Mouse (Mus musculus) olfactory bulb, adult 2 months (tissue): ENCODE results near the gene Hist1h2bp. TPM values are rescaled to one million over a fixed set of nuclear protein-coding genes. Genes with fewer than 3 reads are reported as not detected.
"Not testable (repeated sequence)": the region's sequence is repeated elsewhere in the genome, so short reads cannot be mapped to it uniquely, and the experiment has no call there.

ENCODE experiments used
- H3K27ac ChIP-seq: fragments of 200-500 bp; 2 replicates; pipeline ENCODE4 v1.5.1; 2012; ENCODE audit warnings: low read depth, low read length; ENCODE audit not compliant: insufficient read depth
- H3K4me1 ChIP-seq: fragments of 200-500 bp; 2 replicates; pipeline ENCODE4 v1.6.1; 2012; ENCODE audit warnings: low read length; ENCODE audit not compliant: control insufficient read depth, insufficient read depth
- H3K4me3 ChIP-seq: fragments of 200-500 bp; 2 replicates; pipeline ENCODE4 v1.5.1; 2012; ENCODE audit warnings: mild to moderate bottlenecking, low read depth, low read length, moderate library complexity; ENCODE audit not compliant: insufficient read depth
- CTCF ChIP-seq: fragments of 200-500 bp; IDR thresholded peaks from 2 replicates; pipeline ENCODE4 v1.5.1; 2012; ENCODE audit warnings: low read depth, mild to moderate bottlenecking, low read length, moderate library complexity; ENCODE audit not compliant: insufficient read depth
- POLR2A ChIP-seq: fragments of 200-500 bp; IDR thresholded peaks from 2 replicates; pipeline ENCODE4 v1.6.1; 2012; ENCODE audit warnings: mild to moderate bottlenecking, low read depth, low read length, moderate library complexity; ENCODE audit not compliant: insufficient read depth
- WGBS: fragments of 180-500 bp; shearing (Covaris S2); methylation state at CpG from one replicate; pipeline ENCODE4 v1.1.7; 2018; 5-methylcytosine and 5-hydroxymethylcytosine counted together
- polyA plus RNA-seq: library from polyadenylated mRNA; stranded (reverse); fragments of >200 nt; gene quantifications from 2 replicates; pipeline ENCODE4 v1.2.4, GENCODE M21; 2012; ENCODE audit warnings: low replicate concordance; ENCODE audit not compliant: missing spikeins, insufficient read depth, insufficient read length

Gene Hist1h2bp
- polyA plus RNA-seq, 1 experiment = not detected

DNA sequence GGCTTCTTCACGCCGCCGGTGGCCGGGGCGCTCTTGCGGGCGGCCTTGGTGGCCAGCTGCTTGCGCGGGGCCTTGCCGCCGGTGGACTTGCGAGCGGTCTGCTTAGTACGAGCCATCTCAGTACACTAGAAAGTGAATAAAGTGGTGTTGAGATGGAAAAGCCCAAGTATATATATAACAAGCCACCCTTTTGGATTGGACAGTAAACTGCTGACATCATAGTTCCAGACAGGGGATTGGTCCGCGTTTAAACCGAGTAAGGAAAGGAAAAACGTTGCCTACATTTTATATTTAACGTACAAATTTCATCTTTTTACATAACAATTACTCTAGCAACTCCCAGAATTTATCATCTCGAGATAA lies 4.0 kb upstream of the Hist1h2bp start, which contains the start of gene Hist1h3i:
TSS of gene Hist1h3i (minus strand) at position 116 of the 363 bp plus-strand sequence.
- WGBS = 0% methylated on average over 17 of the region's 20 CpGs
- Histone ChIP-seq H3K4me1 (no peaks in the 10 kb centered on the region; the same call in 1 of the 2 replicates), H3K27ac (peak within 1 kb of the TSS; percentile 70; the same call in 1 of the 2 replicates), H3K4me3 (peak within 1 kb of the TSS; percentile 59)
- no peak for TF ChIP-seq CTCF
- no peak for TF ChIP-seq POLR2A

DNA sequence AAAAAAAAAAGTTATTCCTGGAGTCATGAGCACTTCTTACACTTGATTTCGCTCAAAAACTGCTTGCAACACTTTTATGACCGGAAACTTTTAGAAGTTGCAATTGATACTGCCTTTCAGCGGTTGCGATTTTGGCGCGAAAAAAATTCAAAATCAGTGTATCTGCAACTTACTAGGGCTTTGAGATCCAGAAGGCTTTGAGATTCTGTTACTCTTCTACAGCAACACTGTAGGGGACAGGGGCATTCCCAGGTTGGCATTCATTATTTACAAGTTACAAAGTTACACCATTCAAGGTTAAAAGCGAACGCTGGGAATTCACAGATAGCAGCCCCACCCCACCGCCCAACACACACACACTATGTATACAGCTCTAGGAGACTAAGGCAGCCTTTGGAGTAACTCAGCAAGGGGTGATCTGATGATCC lies 3.5 kb upstream of the Hist1h2bp start:
- no peaks in the 10 kb centered on the region; the same call in 1 of the 2 replicates for H3K4me1 ChIP-seq
- no peak for TF ChIP-seq CTCF
- no peak for TF ChIP-seq POLR2A
- under 1% methylated on average over 9 of the region's 9 CpGs for WGBS
- no peak overlapping the region for H3K27ac ChIP-seq
- no peak overlapping the region for H3K4me3 ChIP-seq

DNA sequence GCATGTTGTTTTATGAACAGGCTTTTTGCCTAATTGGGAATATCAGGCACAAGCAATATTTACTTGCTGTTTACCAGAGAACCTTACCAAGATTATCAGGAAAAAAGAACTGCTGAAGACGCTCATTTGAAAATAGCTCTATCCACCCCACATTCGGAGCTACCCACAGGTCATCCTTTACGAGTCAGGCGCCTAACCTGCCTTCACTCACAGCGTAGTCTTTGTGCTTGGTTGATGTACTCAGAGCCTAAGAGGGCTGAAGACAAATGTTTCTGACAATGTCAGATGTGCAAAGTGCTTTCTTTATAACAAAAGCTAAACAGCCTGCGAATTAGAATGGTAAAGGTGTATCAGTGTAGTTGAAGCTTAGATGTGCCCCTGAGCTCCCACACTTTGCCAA lies 3.0 kb upstream of the Hist1h2bp start:
- TF ChIP-seq CTCF (no peak), POLR2A (no peak)
- WGBS = 32% methylated on average over 6 of the region's 6 CpGs
- Histone ChIP-seq H3K4me1 (no peaks in the 10 kb centered on the region; the same call in 1 of the 2 replicates), H3K4me3 (no peak overlapping the region), H3K27ac (no peak overlapping the region)

DNA sequence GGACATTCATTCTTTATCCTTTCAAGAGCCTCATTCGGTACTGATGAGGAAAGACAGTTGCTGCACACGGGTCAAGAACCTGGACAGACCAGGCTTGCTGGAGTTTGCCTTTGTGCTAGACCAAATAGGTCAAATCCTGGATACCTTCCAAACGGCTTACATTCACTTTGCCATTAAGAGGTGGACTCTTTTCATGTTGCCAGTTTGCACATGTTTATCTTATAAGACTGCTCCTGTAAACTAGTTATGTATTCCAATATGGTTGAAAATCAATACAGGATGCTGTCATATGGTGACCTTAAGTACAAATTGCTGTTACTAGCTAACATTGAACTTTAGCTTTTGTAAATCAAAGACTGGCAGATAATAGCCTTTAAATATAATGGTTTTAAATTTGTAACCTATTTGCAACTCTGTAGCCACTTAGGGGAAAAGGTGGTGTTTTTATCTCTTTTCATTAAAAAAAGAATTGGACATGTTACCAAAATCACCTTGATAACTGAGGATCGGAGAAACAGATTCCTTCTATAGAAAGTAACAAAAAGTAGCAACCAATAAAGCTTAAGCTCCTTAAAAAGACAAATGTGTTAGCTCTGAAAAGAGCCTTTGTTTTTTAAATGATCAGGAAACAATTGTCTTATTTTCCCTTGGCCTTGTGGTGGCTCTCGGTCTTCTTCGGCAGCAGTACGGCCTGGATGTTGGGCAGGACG lies 917 bp upstream of the Hist1h2bp start:
- WGBS = 7% methylated on average over 8 of the region's 8 CpGs
- no peak for TF ChIP-seq CTCF
- no peak for TF ChIP-seq POLR2A
- H3K4me3 ChIP-seq = peak overlapping the region; percentile 43

DNA sequence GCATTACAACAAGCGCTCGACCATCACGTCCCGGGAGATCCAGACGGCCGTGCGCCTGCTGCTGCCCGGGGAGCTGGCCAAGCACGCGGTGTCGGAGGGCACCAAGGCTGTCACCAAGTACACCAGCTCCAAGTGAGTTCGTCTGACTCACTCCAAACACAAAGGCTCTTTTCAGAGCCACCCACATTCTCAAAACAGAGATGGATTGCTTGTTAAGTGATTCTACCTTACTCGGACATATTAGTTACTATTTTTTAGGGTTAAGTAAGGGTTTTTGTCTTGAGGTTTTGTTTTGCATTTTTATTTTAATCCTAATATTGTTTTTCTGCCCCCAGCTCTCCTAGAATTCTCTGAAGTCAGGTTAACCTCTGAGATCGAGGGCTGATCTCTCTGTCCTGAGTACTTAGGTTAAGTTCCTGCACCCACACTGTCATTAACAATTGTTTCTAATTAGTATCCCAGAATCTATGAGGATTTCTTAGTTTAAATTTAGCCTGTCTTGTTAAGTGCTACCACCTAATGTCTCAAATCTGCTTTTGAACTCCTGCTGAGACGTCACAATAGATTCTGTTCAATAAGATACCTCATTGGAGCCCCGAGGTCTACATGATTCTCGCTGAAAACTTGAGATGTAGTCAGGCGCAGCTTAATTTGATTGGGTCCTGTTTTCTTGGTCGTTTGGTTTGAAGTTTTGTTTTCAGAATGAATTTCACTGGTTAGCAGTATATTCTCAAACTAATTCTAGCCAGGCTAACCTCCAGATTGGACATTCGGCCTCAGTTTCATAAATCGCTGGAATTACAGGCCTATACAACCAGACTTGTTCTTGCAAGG lies 716 bp downstream of the Hist1h2bp start:
- H3K27ac ChIP-seq = no peak overlapping the region
- peak overlapping the region; percentile 32 for H3K4me3 ChIP-seq
- WGBS = 20% methylated on average over 16 of the region's 21 CpGs
- TF ChIP-seq POLR2A = no peak
- H3K4me1 ChIP-seq = peaks cover 5% of the 10 kb centered on the region; the same call in 1 of the 2 replicates

More for the DNA sequence above, 917 bp upstream of the Hist1h2bp start:
- H3K4me1 ChIP-seq = peaks cover 5% of the 10 kb centered on the region; the same call in 1 of the 2 replicates
- H3K27ac ChIP-seq = no peak overlapping the region; the same call in 1 of the 2 replicates

DNA sequence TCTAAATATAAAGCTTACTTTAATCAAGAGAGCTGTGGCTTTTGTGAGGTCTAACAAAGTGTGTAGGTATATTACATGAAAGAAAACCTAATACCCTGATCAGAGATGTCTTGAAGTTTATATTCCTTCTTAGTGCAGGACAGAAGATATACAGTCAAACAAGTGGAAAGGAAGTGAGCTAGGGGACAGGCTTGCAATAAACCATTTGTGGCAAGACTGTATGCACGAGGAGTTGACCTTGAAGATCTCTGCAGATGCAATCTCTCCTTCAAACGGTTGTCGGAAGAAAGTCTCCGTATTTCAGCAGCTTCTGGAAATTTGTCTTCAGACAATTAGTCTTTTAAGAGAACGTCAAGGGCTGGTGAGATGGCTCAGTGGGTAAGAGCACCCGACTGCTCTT lies 2.7 kb downstream of the Hist1h2bp start:
- WGBS = 75% methylated on average over 6 of the region's 6 CpGs
- no peak for TF ChIP-seq POLR2A
- no peak for TF ChIP-seq CTCF
- peaks cover 5% of the 10 kb centered on the region; the same call in 1 of the 2 replicates for H3K4me1 ChIP-seq
- H3K4me3 ChIP-seq = no peak overlapping the region
- no peak overlapping the region for H3K27ac ChIP-seq

DNA sequence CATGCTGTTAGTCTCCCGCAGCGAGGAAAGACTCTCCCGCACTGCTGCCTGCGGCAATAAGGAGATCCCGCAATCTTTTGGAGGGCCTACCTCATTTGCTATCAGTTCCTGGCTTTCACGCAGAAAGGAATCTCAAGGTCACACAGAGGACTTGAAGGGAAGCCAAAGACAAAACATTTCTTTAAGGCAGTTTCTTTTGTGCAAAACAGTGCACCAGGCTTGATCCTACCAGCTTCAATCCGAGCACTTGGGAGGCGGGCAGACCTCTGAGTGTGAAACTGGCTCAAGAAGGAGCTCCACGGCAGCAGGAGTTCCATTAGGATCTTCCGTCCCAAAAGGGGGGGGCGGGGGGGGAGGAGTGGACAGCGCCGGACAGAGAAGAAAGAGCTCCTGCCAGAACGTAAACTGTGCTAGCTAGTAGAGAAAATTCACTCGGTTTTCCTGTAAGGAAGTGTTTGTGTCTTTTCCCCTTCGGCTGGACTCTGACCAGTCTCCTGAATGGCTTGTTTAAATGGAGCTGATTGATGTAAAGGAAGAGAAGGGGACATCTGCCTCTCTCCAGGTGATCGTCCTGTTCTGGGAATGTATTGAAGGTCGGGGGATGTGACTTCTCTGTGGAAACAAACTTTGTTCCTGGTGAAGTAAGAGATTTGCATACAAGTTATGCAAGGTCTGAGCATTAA lies 3.5 kb downstream of the Hist1h2bp start:
- Histone ChIP-seq H3K4me3 (no peak overlapping the region), H3K27ac (no peak overlapping the region), H3K4me1 (peaks cover 5% of the 10 kb centered on the region; the same call in 1 of the 2 replicates)
- WGBS = 12% methylated on average over 18 of the region's 18 CpGs
- TF ChIP-seq POLR2A (no peak), CTCF (no peak)

DNA sequence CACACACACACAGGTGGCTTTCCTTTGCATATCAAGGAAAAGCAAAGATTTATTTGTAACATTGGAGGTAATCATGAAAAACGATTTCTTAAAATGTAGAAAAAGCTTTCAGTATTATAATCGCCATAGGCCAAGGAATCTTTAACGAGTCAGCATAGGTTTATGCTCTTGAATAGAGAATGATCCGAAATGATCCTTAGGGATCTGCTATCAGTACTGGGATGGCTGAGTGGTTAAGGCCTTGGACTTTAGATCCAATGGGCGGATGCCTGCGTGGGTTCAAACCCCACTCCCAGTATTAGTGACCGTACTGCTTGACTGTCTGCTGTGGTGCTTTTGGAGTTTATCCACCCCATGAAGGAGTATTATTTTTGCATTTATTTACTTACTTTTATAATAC lies 8.3 kb downstream of the Hist1h2bp start:
- H3K27ac ChIP-seq = no peak overlapping the region
- TF ChIP-seq CTCF = no peak
- no peak for TF ChIP-seq POLR2A
- WGBS = 93% methylated on average over 7 of the region's 7 CpGs
- H3K4me1 ChIP-seq = peaks cover 2% of the 10 kb centered on the region; the same call in 1 of the 2 replicates
- H3K4me3 ChIP-seq = no peak overlapping the region

DNA sequence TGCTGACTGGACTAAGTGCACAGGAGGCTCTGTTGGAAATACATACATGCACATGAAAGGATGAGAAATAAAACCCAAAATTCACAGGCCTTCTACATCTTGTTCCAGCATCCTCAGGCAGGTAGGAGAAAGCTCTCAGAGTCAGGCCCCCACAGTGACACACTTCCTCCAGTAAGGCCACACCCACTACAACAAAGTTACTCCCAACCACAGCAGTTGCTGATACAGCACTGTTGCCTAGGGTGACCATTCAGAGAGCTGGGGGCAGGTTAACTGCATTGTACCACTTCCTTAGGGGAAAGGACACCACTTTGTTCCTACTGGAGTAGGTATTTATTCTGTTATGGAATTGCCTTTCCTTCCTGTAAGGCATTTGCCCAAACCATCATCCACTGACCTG lies 9.9 kb downstream of the Hist1h2bp start:
- not testable (repeated sequence) for H3K4me1 ChIP-seq, H3K27ac ChIP-seq, H3K4me3 ChIP-seq

DNA sequence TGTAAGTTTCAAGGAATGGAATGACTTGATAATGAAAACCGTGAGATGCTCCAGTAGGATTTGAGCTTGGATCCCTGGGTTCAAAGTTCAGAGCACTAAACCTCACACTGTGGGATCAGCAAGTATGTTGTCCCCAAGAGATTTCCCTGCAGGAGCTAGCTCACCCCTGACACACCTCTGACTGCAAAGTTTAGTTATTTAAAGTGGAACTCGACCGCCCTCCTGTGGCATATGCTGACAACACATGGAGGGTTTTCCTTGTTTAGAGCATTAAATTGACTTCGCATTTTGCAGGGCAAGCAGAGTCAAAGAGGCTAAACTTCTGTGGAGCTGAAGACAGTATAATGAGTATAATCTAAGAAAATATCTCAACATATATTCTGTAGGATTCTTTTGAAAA lies 15.8 kb downstream of the Hist1h2bp start:
- WGBS = no CpG with 5 or more reads among the region's 4 CpGs
- not testable (repeated sequence) for H3K27ac ChIP-seq, H3K4me1 ChIP-seq, H3K4me3 ChIP-seq

DNA sequence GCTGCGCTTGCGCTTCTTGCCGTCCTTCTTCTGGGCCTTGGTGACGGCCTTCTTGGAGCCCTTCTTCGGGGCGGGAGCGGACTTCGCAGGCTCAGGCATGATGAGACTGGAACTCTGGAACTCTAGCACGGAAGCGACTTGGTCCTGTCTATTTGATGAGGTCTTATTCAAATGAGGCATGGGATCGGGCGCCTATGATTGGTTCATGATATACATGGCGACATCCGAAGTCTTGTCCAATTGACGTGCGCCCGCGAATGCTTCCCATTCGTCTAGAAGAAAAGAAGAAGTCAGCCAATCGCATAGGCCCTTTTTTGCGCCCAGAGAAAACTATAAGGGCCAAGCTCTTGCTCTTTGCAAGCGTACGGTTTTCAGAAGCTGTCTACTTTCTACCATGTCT lies 22.8 kb downstream of the Hist1h2bp start, which contains the start of the genes Hist1h2bq and Hist1h2ao:
TSS of gene Hist1h2bq (minus strand) at position 125 of the 400 bp plus-strand sequence.
TSS of gene Hist1h2ao (plus strand) at position 393 of the 400 bp plus-strand sequence.
- no CpG with 5 or more reads among the region's 23 CpGs for WGBS
- not testable (repeated sequence) for H3K4me3 ChIP-seq, H3K4me1 ChIP-seq, H3K27ac ChIP-seq

DNA sequence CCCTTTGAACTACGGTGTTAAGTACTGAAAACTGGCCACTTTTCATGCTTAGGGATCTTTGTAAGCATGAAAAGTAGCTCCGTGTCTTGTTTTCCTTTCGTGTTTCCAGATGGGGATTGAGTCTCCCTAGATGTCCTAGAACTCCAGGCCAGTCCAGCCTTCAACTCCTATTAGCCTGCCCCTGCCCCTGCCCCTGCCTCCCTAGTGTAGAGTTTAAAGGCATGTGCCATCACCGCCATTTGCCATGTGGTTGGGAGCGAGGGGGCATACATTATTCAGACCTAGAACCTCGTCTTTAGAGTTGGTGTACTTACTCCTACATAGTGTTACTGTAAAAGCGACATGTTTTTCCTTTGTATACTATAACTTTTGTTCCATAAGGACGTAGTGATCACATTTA lies 23.8 kb downstream of the Hist1h2bp start:
- H3K4me1 ChIP-seq, H3K4me3 ChIP-seq, H3K27ac ChIP-seq: not testable (repeated sequence)
- no CpG with 5 or more reads among the region's 8 CpGs for WGBS
